Mouse (Mus musculus) E14TG2a.4 (cell line): ENCODE results near the gene Ivd.
A peak's percentile ranks its signal among the peaks of the same experiment; 100 is the strongest.

Experiments used
- H3K27me3 ChIP-seq: 2 replicates; pipeline ENCODE4 v1.6.1; 2014; ENCODE audit warnings: low read length, control low read depth; ENCODE audit not compliant: insufficient read depth
- H3K36me3 ChIP-seq: 2 replicates; pipeline ENCODE4 v1.6.1; 2014; ENCODE audit warnings: low read length, control low read depth; ENCODE audit not compliant: insufficient read depth
- H3K4me1 ChIP-seq: replicated peaks from 2 replicates; pipeline ENCODE4 v1.6.1; 2014; ENCODE audit warnings: low read depth, low read length, control low read depth
- H3K4me3 ChIP-seq: replicated peaks from 2 replicates; pipeline ENCODE4 v1.5.1; 2014; ENCODE audit warnings: mild to moderate bottlenecking, low read length
- H3K9me3 ChIP-seq: 2 replicates; pipeline ENCODE4 v1.6.1; 2014; ENCODE audit warnings: low read length, control low read depth
- CTCF ChIP-seq: conservative IDR thresholded peaks from 2 replicates; pipeline ENCODE4 v1.5.1; 2014; ENCODE audit warnings: low read length
- NANOG ChIP-seq: IDR thresholded peaks from 2 replicates; pipeline ENCODE4 v1.6.1; 2014; ENCODE audit warnings: borderline replicate concordance, low read length, mixed read lengths
- POU5F1 ChIP-seq: IDR thresholded peaks from 2 replicates; pipeline ENCODE4 v1.6.1; 2014; ENCODE audit warnings: low read length, borderline replicate concordance

Ivd gene

GRCm38 (mm10) chr2:118861454-118862339, at the start of gene Ivd:
Gene Ivd (plus strand): TSS chr2:118861954.
- H3K9me3 ChIP-seq, result no peaks in the 10 kb centered on the region
- peak within 1 kb of the TSS; percentile 85 for H3K4me3 ChIP-seq
- H3K4me1 ChIP-seq, result peaks cover 9% of the 10 kb centered on the region
- H3K27me3 ChIP-seq, result 0 out of 2 replicates have a peak, but pooled peaks cover 3% of the 10 kb centered on the region
- TF ChIP-seq NANOG (no peak), CTCF (no peak), POU5F1 (no peak)
- H3K36me3 ChIP-seq, result peaks cover 12% of the 10 kb centered on the region

- H3K4me1 ChIP-seq, result peaks cover 16% of the 10 kb centered on the region
- TF ChIP-seq NANOG (no peak), POU5F1 (no peak), CTCF (no peak)
- peaks cover 12% of the 10 kb centered on the region for H3K27me3 ChIP-seq
These were observed 49.0 kb upstream of the Ivd start for GRCm38 (mm10) chr2:118812724-118813123.

GRCm38 (mm10) chr2:118813981-118814836, 47.5 kb upstream of the Ivd start, which contains the start of gene Knstrn:
Gene Knstrn (plus strand): TSS chr2:118814003.
- Histone ChIP-seq H3K4me3 (peak within 1 kb of the TSS; percentile 93), H3K27me3 (peaks cover 12% of the 10 kb centered on the region), H3K9me3 (0 out of 2 replicates have a peak, but pooled peaks cover 1% of the 10 kb centered on the region), H3K4me1 (peaks cover 16% of the 10 kb centered on the region), H3K36me3 (peaks cover 30% of the 10 kb centered on the region)
- no peak for TF ChIP-seq CTCF
- no peak for TF ChIP-seq POU5F1
- no peak for TF ChIP-seq NANOG

More at GRCm38 (mm10) chr2:118812724-118813123, 49.0 kb upstream of the Ivd start:
- peaks cover 16% of the 10 kb centered on the region for H3K36me3 ChIP-seq
- no peaks in the 10 kb centered on the region for H3K9me3 ChIP-seq
- no peak overlapping the region for H3K4me3 ChIP-seq

- Histone ChIP-seq H3K9me3 (peaks cover 23% of the 10 kb centered on the region), H3K36me3 (peaks cover 91% of the 10 kb centered on the region), H3K4me1 (0 out of 2 replicates have a peak, but pooled peaks cover 8% of the 10 kb centered on the region), H3K4me3 (no peak overlapping the region), H3K27me3 (no peaks in the 10 kb centered on the region)
- TF ChIP-seq CTCF (no peak), NANOG (no peak), POU5F1 (no peak)
These were observed 39.0 kb upstream of the Ivd start for GRCm38 (mm10) chr2:118822800-118823199.

GRCm38 (mm10) chr2:118824396-118824795, 37.4 kb upstream of the Ivd start:
- Histone ChIP-seq H3K4me3 (no peak overlapping the region), H3K36me3 (peaks cover 90% of the 10 kb centered on the region), H3K4me1 (0 out of 2 replicates have a peak, but pooled peaks cover 12% of the 10 kb centered on the region), H3K27me3 (no peaks in the 10 kb centered on the region), H3K9me3 (peaks cover 21% of the 10 kb centered on the region)
- TF ChIP-seq NANOG (no peak), CTCF (no peak), POU5F1 (no peak)

GRCm38 (mm10) chr2:118829096-118829495, 32.7 kb upstream of the Ivd start:
- Histone ChIP-seq H3K9me3 (peaks cover 11% of the 10 kb centered on the region), H3K4me3 (no peak overlapping the region), H3K4me1 (0 out of 2 replicates have a peak, but pooled peaks cover 9% of the 10 kb centered on the region), H3K27me3 (no peaks in the 10 kb centered on the region), H3K36me3 (peaks cover 95% of the 10 kb centered on the region)
- TF ChIP-seq POU5F1 (no peak), NANOG (no peak), CTCF (no peak)

GRCm38 (mm10) chr2:118834061-118834460, 27.7 kb upstream of the Ivd start:
- H3K4me1 ChIP-seq, result peaks cover 43% of the 10 kb centered on the region
- no peak overlapping the region for H3K4me3 ChIP-seq
- peaks cover 75% of the 10 kb centered on the region for H3K36me3 ChIP-seq
- H3K9me3 ChIP-seq, result no peaks in the 10 kb centered on the region
- TF ChIP-seq POU5F1 (no peak), CTCF (no peak), NANOG (no peak)
- no peaks in the 10 kb centered on the region for H3K27me3 ChIP-seq

GRCm38 (mm10) chr2:118835115-118835514, 26.6 kb upstream of the Ivd start:
- Histone ChIP-seq H3K9me3 (no peaks in the 10 kb centered on the region), H3K4me3 (no peak overlapping the region), H3K4me1 (peaks cover 47% of the 10 kb centered on the region), H3K27me3 (no peaks in the 10 kb centered on the region), H3K36me3 (peaks cover 66% of the 10 kb centered on the region)
- TF ChIP-seq NANOG, result no peak
- no peak for TF ChIP-seq POU5F1
- no peak for TF ChIP-seq CTCF
